Mouse (Mus musculus): ENCODE measurements at regions not wholly inside any gene's neighbourhood (a gene's known extent, or its start where the extent isn't known, plus 50 kb on each side); places are given as distances from the start of the nearest gene placed in this dataset.

- no peak for TF ChIP-seq CTCF (IDR thresholded peaks at IDR 0.05; ENCODE audit: low read depth)
- no peak for TF ChIP-seq EP300 (IDR thresholded peaks at IDR 0.05; ENCODE audit: low read depth)
Measured at GRCm38 (mm10) chr10:74834359-74834758, 132.6 kb upstream of the Gnaz start.
